Mouse (Mus musculus) urinary bladder, postnatal 36 days (tissue): ENCODE measurements around the gene Frs3.

Experiments
- DNase-seq, 2 experiments: peaks; one replicate each; pipeline ENCODE4 v3.0.0; 2022; ENCODE audit warnings: low spot score in 2 of 2, mixed read lengths in 1 of 2

The Frs3 gene

DNA sequence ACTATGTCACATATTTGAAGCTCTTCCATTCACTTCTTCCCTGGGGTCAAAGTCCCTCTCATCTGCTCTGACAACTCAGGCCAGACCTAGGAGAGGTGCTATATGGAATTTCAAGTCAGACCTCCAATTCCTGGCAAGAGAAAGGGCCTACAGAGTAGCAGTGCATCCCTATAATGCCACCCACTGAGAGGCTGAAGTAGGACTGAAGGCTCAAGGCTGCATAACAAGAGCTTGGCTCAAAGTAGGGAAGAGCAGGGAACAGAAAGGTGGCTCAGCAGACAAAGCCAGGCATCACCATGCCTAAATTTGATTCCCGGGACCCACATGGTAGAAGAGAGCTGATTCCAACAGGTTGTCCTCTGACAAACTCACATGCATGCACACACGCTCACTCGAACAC lies 2.8 kb downstream of the Frs3 start:
- no peak for DNase-seq

DNA sequence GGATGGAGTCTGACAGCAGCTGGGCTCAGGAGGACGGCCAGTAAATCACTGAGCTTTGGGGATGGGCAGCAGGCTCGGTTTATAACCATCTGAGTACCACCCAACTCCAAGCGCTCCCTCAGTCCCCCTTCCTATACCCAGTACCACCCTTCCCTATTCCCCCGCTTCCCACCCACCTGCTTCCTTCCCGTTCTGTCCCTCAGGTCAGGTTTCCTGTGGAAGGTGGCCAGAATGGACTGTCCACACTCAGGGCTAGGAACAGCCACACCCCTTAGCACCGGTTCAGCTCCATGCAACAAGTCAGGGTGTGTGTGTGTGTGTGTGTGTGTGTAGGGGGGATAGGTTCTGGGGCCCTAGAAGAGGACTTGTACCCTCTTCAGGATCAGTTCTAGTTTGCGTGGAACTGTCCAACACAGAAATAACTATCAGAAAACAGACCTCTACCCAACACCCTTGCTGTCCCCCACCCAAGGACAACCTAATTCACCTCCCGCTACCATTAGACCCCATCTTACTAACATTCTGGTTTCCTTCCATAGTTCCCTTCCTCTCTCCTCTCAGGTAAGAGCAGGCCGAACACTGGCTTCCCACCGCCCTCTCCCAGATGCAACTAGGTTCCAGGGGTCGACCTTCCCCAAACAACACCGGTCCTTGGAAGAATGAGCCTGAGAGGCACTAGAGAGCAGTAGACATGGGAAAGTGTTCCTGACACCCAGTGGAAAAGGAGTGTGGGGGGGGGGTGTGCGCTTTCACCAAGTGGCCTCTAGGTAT lies 5.0 kb downstream of the Frs3 start:
- no peak for DNase-seq

DNA sequence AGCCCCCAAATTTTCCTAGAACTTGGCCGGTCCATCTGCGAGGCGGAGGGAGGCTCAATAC lies 5.4 kb downstream of the Frs3 start, which contains the start of gene Gm21981:
Gene Gm21981, minus strand, starts transcription at position 14 of the 61 bp plus-strand sequence.
- DNase-seq = no peak

DNA sequence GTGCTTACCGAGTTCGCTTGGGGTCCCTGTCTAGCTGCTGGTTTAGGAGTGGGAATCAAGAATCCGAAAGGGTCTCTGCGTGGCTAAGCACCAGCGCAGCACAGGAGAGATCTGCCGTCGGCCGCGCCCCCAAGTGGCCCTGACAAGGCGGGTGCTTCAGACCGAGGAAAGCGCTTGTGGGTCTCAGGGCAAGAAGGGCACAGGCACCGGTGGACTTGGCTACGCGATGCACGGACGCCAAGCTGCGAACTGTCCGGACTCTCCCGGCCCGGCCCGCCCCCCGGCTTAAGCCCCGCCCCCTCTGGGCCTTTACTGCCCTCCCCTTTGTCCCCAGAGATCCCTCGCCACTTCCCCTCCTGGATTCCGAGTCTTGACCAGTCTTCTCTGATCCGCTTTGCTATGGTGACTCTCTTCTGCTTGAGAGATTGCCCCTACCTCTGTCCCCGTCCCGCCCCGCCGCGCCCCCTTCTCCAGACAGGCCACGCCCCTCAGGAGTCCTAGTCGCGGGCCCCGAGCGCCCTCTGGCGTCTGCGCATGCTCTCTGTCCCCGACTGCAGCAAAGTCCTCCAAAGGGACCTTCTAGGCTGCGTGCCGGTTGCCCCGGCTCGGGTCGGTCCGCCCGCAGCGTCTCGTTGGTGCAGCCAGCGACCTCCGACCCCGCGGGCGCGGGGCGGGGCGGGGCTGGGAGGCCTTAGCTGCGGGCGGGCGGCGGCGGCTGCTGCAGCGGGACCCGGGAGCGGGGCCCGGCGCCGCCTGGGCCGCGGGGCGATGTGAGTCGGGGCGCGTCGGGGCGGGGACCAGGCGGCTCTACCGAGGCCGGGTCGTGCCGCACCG lies 5.9 kb downstream of the Frs3 start, which contains the start of gene Prickle4:
Gene Prickle4, minus strand, starts transcription at position 234 of the 834 bp plus-strand sequence.
- DNase-seq = peak; percentile 93 to 98

DNA sequence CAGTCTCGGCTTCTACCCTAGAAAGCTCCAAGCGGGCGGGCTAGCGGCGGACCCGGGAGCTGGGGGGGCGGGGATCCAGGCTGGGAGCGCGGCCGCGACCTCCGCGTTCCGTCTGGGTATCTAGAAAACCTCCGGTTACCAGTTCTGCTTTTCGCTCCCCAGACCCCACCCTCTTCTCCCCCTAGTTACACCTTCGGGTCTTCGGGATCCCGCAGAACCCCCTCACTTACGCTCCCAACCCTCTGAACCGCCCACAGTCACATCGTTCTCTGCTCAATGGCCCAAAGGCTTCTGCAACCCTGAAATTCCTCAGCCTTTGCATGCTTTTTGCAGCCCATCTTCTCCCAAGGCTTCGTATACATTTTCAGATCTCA lies 6.5 kb downstream of the Frs3 start:
- DNase-seq = no peak

DNA sequence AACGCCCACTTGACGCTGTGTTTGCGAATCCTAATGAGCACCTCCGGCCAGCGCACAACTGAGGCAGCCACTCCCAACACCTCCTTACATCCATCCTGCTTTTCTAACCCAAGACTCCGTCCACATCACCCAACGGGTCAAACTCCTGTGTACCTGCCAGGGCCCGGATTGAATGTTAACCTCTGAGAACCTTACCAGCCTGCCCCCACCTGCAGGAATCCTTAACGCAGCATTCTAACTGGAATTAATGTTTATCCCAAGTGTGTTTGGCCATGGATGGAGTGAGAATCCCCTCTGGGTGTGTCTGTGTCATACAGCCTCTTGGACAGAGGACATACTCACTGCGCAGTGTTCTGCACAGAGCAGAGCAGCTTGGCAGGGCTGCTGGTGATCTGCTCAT lies 9.3 kb downstream of the Frs3 start:
- DNase-seq = no peak

DNA sequence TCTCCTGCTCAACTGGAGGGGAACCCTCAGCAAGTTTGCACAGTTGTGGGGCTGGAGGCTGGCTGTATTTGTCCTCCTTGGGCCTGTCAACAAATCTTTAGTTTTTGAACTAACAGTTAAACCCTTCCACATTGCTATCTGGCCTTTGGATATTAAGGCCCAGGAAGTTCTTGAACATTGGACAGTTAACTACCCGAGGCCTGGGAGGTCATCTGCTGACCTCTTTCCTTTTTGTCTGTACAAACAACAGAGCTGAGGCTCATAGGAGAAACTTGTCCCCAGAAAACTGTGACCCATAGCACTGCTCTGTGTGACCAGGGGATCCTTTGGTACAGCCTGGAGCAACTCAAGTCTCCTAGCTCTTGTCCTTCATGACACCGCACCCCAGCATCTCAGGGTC lies 10.2 kb downstream of the Frs3 start:
- no peak for DNase-seq

DNA sequence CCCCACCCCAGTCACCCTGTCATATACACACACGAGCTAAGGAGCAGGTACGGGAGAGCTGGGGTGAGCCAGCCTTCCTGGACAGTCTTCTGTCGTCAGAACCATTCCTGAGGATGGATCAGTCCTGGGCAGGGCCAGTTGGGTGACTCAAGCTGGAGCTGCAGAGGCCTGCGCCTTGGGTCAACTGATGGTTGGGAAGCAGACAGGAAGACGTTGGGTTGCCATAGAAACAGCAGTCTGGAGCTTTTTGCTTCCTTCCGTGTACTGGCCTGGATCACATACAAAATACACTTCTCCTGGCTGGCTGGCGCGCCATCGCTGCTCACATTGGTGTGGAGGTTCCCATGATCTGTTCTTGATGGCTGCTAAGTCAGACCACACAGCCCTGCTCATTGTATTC lies 13.0 kb downstream of the Frs3 start:
- no peak for DNase-seq

DNA sequence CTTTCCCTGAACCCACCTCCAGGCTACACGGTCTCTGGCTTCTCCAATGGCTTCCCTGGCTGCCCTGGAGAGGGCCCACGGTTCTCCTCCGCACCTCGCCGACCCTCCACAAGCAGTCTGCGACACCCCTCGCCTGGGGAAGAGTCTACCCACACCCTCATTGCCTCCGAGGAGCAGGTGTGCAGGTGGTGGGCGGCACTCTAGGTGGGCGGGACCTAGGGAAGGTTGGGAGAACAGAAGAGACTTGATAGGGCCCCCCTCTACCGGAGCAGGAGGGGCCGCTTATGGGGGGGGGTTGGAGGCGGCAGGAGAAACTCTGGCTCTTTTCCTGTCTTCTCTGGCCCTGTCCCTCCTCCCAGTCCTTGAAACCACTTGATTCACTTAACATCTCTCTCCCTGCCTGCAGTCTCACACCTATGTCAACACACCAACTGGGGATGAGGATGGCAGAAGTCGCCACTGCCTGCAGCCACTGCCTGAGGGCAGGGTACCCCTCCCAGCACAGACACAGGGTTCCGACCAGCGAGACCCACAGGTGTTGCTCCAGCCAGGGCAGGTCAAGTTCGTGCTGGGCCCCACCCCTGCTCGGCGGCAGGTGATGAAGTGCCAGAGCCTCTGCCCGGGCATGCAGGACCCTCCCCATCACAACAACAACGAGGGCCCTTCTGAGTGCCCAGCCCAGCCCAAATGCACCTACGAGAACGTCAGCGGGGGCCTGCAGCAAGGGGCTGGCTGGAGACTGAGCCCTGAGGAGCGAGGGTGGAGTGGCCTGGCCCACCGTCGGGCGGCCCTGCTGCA lies 13.9 kb downstream of the Frs3 start:
- DNase-seq = no peak

DNA sequence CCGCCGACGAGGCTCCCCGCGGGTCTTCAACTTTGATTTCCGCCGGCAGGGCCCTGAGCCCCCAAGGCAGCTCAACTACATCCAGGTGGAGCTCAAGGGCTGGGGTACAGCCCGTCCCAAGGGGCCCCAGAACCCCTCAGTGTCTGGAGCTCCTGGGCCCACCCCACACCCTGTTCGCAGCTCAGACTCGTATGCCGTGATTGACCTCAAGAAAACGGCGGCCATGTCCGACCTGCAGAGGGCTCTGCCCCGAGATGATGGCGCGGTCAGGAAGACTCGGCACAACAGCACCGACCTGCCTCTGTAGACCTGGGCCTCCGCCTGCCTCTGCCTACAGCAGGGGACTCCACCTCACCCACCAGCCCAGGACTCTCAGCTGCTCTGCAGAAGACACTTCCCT lies 14.7 kb downstream of the Frs3 start:
- DNase-seq = no peak

DNA sequence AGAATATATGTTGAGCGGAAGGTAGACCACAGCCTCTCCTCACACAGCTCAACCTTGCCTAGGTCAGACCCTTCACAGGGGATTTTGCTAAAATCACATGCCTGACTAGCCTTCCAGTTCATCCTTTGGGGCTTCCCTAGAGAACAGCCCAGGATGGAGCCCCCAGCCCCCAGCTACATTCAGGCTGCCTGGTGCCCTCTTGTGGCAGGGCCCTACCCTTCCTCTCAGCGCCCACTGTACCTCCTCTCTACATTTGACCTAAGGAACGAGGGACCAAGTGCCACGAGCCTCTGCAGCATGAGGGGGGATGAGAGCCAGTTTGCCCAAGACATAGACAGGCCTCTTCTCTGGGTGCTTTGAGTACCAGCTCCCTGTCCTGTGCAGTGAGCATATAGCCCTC lies 15.9 kb downstream of the Frs3 start:
- no peak for DNase-seq

DNA sequence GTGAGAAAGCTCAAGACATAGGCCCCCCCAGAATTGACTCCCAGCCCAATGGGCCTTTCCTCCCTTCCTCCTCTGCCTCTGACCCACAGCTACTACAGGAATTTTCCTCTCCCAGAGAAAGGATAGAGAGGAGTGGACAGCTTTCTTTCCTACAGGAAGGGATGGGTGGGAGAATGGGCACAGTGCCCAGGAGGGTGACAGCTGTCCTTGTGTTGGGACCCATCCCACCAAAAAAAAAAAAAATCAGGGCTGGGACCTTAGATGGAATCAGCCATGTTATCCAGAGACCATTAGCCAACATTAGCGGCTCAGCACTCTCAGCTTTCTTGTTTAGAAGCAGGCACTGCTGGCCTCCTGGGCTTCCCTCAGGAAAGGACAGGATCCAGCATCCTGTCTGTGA lies 17.4 kb downstream of the Frs3 start:
- no peak for DNase-seq

DNA sequence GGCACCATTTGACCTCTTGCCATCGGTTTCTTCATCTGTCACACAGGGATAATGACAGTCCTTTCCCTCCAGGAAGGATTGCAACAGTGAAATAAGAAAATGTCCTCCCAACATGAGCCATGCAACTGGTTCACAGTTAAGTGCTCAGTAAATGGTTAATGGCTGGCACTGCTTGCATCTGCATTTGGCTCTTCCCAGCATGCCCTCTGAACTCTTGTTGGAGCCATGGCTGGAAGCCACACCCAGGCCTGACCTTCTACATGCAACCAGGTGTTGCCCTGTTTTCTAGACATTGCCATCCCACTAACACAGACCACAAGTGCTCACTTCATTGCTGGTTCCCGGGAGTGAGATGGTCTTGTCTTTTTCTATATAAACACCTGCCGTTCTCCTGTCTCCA lies 19.1 kb downstream of the Frs3 start:
- DNase-seq = no peak

DNA sequence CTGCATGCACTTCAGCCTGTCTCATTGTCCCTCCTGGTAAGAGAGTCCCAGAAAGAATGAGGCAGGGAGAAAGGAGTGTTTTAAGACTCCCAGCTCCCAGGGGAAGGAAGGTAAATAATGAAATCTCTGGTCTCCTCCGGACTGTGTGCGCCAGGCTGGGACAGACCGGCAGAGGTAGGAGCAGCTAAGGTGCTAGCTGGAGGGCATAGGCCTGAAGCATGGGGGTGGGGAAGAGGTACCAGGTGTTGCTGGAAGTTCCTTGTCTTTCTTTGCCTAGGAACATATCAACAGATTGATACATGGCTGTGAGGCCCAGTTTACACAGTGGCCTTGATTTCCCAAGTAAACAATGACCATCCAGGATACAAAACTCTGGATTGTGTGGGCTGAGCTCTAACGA lies 20.1 kb downstream of the Frs3 start:
- DNase-seq = no peak

DNA sequence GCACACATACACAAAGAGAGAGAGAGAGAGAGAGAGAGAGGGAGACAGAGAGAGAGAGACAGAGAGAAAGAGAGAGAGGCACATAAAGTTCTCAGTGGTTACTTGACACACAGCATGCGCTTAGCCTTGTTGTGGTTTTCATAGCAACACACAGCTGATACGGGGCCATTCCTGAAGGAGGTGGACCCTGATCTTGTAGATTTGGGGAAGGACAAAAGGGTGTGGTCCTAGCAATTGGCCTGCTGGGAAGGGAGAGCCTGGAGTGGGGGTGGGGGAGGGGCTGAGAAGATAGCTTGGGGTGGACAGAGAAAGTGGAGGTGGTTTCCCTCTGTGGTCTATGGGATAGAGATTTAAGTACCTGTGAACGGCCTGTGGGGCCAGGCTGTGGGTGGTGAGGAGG lies 21.2 kb downstream of the Frs3 start:
- DNase-seq = no peak

DNA sequence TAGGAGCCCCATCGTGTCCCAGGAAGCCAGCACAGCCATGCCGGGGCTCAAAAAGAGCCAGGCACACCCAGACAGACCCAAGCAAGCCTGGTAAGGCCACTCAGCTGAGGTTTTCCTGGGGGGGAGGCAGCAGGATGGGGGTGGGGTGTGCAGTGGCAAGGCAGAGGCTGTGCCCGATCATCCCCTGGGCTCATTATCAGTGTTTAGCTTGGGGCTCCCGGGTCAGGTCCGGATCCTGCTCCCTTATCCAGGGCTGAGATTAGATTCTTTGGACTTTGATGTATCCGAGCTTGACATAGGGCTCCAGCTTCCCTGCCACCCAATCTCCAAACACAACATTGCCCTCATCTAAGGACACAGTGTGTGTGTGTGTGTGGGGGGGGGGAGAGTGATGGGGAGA lies 23.1 kb downstream of the Frs3 start:
- no peak for DNase-seq

DNA sequence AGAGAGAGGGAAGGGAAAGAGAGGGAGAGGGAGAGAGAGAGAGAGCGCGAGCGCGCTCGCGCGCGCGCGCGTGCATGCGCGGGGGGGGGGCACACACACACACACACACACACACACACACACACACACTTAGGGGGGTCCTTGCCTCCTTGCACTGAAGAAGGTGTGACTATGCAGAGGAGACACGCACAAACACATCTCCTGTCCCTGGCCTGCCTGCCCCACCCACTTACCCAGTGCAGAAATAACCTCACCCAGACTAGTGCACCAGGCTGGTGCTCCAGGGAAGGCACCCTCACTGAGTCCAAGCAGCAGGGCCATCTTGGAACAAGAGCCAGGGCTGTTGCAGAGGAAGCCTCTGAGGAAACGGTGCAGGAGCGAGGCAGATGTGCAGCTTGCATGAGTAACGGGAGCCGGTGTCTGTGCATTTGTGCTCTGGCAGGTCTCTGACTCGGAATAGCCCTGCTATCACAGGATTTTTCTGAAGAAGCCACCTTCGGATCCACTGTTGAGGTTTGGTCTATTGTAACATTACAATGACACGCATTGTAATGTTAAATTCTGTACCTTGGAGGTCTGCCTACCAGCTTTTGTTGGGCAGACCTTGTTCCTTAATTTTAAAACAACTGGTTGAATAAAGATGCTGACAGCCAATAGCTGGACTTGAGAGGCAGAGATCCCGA lies 24.2 kb downstream of the Frs3 start:
- no peak for DNase-seq

DNA sequence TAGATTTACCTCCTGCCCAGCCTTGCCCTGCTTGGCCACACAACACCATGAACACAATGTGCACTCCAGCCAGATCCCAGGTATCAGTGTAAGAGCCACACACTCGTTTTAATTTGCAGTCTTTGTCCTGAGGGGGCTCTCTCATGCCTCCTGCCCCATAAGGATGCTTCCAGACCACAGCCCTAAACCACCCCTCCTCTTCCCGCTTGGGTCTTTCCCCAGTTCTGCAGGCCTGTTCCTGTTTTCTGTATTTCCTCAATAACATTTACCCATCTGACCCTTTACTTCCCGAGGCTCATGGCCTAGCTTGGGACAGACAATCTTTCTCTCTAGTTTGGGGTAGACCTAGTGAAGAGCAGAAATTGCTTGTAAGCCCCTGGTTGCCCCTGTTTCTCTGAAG lies 26.2 kb downstream of the Frs3 start:
- no peak for DNase-seq

DNA sequence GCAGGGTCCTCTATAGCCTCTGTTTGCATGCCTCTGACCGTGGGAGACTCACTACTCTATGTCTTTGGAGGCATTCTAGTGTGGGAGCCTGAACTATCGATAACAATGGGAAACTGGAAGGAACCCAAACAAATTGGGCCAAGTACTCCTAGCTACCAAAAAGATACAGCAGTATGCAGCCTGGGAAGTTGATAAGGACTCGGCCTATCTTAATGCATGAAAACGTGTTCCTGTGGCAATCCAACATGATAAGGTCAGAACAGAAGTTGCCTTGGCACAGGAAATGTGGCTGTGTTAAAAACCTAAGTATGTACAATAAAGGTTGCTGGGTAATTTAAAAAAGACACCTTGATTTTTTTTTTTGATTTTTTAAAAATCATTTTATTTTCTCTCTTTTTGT lies 32.4 kb downstream of the Frs3 start:
- no peak for DNase-seq

DNA sequence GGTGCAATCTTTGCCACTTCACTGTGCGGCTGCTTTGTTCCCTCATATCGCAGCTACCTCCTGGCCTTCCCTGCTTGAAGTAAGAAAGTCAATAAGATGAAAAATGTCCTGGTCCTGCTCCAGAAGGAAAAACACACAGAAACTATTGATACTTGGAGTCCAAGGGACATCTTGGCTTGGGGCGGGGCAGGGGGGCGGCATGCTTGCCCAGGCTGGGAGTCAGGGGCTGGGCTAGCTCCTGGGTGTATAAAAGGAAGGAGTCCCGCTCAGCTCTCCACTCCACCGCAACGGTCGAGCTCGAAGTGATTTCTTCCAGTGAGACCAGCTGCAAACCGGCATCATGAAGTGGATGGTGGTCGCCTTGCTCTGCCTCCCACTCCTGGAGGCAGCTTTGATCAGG lies 37.7 kb downstream of the Frs3 start, which contains the start of gene Pgc:
Gene Pgc, plus strand, starts transcription at position 277 of the 400 bp plus-strand sequence.
- no peak for DNase-seq

DNA sequence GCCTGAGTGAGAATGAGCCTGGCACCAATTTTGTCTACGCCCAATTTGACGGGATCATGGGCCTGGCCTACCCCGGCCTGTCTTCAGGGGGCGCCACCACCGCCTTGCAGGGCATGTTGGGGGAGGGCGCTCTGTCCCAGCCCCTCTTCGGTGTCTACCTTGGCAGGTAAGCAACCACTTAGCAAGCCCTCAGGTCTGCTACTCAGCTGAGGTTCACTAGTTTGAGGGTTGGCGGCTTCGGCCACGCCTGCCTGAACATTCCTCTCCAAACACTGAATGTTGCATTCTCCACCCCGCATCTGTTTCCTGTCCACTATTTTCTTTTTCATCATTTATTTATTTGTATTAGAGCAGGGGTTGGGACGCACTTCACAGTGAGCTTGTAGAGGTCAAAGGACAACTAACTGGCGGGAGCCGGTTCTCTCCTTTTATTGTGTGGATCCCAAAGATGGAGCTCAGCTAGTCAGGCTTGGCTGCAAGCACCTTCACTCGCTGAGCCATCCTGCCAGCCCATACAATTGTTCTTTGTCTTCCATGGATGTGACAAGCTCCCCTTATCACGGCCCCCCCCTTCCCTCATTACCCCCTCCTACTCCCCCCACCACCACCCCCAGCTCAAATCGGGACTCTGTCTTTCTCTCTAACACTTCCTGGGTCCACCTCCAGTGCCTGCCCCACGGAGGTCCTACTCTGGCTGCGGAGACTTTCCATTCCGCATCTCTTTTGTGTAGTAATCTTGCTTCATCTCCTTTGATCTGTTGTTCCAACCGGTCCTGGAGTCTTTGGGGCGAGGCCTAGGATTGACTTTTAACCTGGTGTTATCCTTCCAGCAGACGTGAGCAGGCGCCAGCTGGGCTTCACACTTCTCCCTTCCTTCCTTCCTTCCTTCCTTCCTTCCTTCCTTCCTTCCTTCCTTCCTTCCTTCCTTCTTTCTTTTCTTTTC lies 42.1 kb downstream of the Frs3 start:
- no peak for DNase-seq
